Mouse (Mus musculus) embryo, embryonic 11.5 days (tissue): ENCODE measurements around the gene Urod.

Source experiments
- DNase-seq: peaks from one replicate; pipeline ENCODE4 v3.0.0-alpha.2; 2012; ENCODE audit warnings: low read depth, low spot score

Urod gene

GRCm38 (mm10) chr4:116995131-116995797 lies 1.1 kb upstream of the Urod start, which contains the start of gene Hectd3:
Hectd3 (plus strand) TSS chr4:116995317.
- DNase-seq, result peak; percentile 64

GRCm38 (mm10) chr4:116991366-116991765 lies 2.8 kb downstream of the Urod start:
- DNase-seq, result peak; percentile 70

DNA sequence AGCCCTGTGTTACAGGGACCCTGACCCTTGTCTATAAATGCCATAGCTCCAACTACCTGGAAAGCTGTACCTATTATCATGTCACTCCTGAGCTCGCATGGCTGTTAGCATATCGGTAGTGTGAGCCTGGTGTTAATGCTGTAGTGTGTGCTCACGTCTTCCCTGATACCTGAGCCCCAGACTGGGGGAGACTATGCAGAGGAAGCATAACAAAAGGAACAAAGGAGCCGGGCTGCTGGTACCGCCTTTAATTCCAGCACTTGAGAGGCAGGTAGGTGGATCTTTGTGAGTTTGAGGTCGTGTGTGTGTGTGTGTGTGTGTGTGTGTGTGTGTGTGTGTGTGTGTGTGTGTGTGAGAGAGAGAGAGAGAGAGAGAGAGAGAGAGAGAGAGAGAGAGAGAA lies 4.5 kb downstream of the Urod start:
- no peak for DNase-seq

GRCm38 (mm10) chr4:116987122-116987456 lies 7.1 kb downstream of the Urod start:
- no peak for DNase-seq

- DNase-seq, result no peak
Observed at GRCm38 (mm10) chr4:116986400-116987121, 7.7 kb downstream of the Urod start.

- no peak for DNase-seq
Observed at GRCm38 (mm10) chr4:116985681-116986080, 8.5 kb downstream of the Urod start.

DNA sequence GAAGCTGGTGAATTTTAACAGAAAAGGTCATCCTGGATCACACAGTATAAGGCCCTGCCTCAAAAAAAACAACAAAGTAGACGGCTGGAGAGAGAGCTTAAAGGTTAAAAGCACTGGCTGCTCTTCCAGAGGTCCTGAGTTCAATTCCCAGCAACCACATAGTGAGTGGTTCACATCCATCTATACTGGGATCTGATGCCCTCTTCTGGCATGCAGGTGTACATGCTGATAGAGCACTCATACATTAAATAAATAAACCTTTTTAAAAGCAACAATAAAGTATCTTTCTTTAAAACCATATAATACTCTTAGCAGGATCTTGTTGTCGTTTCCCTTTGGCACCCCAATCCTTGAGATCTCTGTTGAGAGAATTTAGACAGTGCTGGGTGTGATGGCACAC lies 17.7 kb downstream of the Urod start:
- DNase-seq, result no peak

DNA sequence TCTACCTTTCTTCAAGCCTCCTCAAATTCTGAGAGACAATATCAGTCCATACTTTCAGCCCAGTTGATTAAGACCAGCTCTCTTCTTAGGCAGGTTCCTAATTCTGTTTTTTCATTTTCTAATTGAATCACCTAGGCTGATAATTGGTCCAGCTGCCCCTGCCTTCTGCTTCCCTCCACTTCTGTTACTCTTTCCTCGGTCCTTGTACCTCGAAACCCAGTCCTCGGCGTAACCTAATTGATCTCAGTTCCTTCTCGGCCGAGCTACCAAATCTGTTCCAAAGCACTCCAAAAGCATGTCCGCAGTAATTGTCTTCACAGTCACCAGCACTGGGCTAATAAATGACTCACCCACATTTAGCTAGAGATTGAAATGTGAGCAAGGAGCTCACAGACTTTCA lies 39.3 kb downstream of the Urod start:
- DNase-seq, result no peak

GRCm38 (mm10) chr4:116951642-116952041 lies 42.6 kb downstream of the Urod start:
- DNase-seq, result no peak

DNA sequence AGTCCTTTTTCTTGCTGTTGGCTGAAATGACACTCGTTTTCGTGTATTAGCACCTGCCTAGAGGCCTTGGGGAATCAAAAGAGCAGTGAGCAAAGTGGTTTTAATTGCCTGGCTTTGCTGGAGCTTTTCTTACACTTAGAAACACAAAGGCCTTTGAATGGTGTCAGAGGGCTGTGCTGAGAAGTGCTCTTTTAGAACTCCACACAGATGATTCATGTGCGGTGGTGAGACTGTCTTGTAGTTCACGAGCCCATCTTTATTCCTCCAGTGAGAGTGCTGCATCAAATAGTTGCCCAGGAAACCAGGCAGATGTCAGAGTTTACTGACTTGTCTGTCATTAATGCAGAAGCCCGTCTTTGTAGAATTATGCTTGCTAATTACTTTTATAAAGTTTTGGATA lies 50.2 kb downstream of the Urod start:
- no peak for DNase-seq

- no peak for DNase-seq
Observed at GRCm38 (mm10) chr4:116942695-116943094, 51.5 kb downstream of the Urod start.
